Mouse (Mus musculus) thymus, adult 2 months (tissue): ENCODE results near the gene Dnah7b.

Experiments
- CTCF ChIP-seq: fragments of 200-500 bp; IDR thresholded peaks from 2 replicates; pipeline ENCODE4 v1.5.1; 2012; ENCODE audit warnings: mild to moderate bottlenecking, control low read depth, low read length, moderate library complexity, borderline replicate concordance; ENCODE audit not compliant: control insufficient read depth, poor library complexity, insufficient read depth; ENCODE audit errors: extremely low read depth
- POLR2A ChIP-seq: fragments of 200-500 bp; IDR thresholded peaks from 2 replicates; pipeline ENCODE4 v1.6.1; 2012; ENCODE audit warnings: mild to moderate bottlenecking, low read length, control low read depth, moderate library complexity; ENCODE audit not compliant: control insufficient read depth, poor library complexity, insufficient read depth; ENCODE audit errors: extremely low read depth

GRCm38 (mm10) chr1:46048188-46048587 lies 17.9 kb upstream of the Dnah7b start:
- no peak for TF ChIP-seq POLR2A
- TF ChIP-seq CTCF, result no peak
